Comparison of ENCODE assay signal across 8 mouse cellular contexts in the genomic region with DNA sequence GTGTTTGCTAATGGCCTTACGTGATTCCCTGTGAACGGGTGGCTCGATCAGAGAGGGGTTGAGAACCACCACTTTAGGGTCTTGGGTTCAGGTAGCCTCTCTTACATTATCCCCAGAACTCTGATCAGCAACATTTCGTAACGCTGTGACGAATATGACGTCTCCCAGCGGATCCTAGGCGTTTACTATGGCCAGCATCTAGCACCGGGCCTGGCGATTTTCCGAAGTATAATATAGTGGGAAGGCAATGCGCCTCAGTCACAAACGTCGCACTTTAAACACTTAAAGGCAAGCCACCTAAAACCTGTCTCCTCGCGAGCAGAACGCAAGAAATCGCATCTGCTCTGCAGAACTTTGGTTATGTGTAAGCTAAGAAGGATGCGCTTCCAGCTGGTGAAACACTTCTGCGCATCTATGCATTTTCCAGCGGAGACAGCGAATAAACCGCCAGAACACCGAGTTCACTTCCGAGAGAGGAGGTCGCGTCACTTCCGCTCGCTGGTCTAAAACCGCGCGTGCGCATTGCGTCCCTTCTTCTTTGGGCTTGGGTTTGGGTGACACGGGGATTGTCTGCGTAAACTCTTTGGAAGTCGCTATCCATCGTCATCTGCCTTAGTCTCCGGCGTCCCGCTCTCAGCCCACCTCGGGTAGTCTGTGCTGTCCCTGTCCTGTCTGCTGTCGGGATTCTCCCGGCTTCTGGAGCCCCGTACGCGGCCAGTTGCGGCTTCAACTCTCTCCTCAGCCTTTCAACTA. TPM values are rescaled to one million over a fixed set of nuclear protein-coding genes. Genes with fewer than 3 reads are reported as not detected.
A peak's percentile ranks its signal among the peaks of the same experiment; 100 is the strongest.
DNase-seq lines count a peak whose midpoint lies in the region; ATAC-seq lines count a peak whose summit lies in the region.

No protein-coding gene starts in this region.

- no peaks in the 10 kb centered on the region for H3K36me3 ChIP-seq in erythroblast, embryonic 14.5 days (ENCODE audit: control insufficient read depth)
- H3K36me3 ChIP-seq in liver, embryonic 15.5 days (replicated peaks) = no peaks in the 10 kb centered on the region

- peaks cover 5% of the 10 kb centered on the region; the same call in 1 of the 2 replicates for H3K9me3 ChIP-seq in erythroblast, embryonic 14.5 days (ENCODE audit: control insufficient read depth, low read length)
- no peaks in the 10 kb centered on the region for H3K9me3 ChIP-seq in liver, embryonic 15.5 days (replicated peaks)

- H3K27me3 ChIP-seq in erythroblast, embryonic 14.5 days (ENCODE audit: control insufficient read depth) = no peaks in the 10 kb centered on the region
- no peaks in the 10 kb centered on the region for H3K27me3 ChIP-seq in liver, embryonic 15.5 days

- H3K4me2 ChIP-seq in liver, embryonic 15.5 days = peak overlapping the region; percentile 54

- H3K4me1 ChIP-seq in erythroblast, embryonic 14.5 days (ENCODE audit: control insufficient read depth) = 0 out of 2 replicates have a peak, but pooled peaks cover 3% of the 10 kb centered on the region
- H3K4me1 ChIP-seq in liver, embryonic 15.5 days (replicated peaks) = no peaks in the 10 kb centered on the region; the same call in 1 of the 2 replicates

- H3K27ac ChIP-seq in liver, embryonic 15.5 days (replicated peaks) = no peak overlapping the region

- no peak overlapping the region for H3K9ac ChIP-seq in liver, embryonic 15.5 days

- H3K4me3 ChIP-seq in erythroblast, embryonic 14.5 days (replicated peaks) = peak overlapping the region; percentile 42
- H3K4me3 ChIP-seq in liver, embryonic 15.5 days (replicated peaks) = 0 out of 2 replicates have a peak overlapping the region, but pooled peaks have one; percentile 25

- WGBS in liver, embryonic 15.5 days (ENCODE audit: insufficient replicate concordance) = 40% methylated on average over 49 of the region's 49 CpGs

- peak; percentile 41 for ATAC-seq in CD4-positive, CD25-positive, alpha-beta regulatory T cell, adult 4 months
- ATAC-seq in liver, embryonic 15.5 days (ENCODE audit: insufficient read depth) = no peak
- peak; percentile 73; the same call in 1 of the 2 replicates for ATAC-seq in neutrophil, adult 5-6 weeks (ENCODE audit: extremely low read depth, insufficient number of reproducible peaks, low FRiP score, poor library complexity, severe bottlenecking)
- no peak for ATAC-seq in inflammation-experienced regulatory T-cells, adult 6 months

- DNase-seq in c-Kit-positive CD71-negative TER-119-negative erythroid progenitor cells, embryonic 14.5 days (ENCODE audit: low read depth) = peak; percentile 1
- DNase-seq in heart, postnatal 4 days = peak; percentile 55
- peak; percentile 43 to 75 for DNase-seq in layer of hippocampus, adult 18-20 months (ENCODE audit: low spot score in 2 of 2)

RNA-seq across cellular contexts. Expression of gene Smarcal1, which starts 57.8 kb away (rescaled TPM):
- polyA plus RNA-seq in CD4-positive, CD25-positive, alpha-beta regulatory T cell, adult 4 months (2017; shearing (Covaris generic)) = 10 to 100 TPM; 13.9 to 21.5 TPM
- 0.25 and 0.80 TPM in 2 replicates for polyA plus RNA-seq in erythroblast, embryonic 14.5 days (2012)
- 10 to 100 TPM; 32.3 to 34.7 TPM for total RNA-seq in heart, postnatal 4 days (2021)
- 10 to 100 TPM; 60.7 to 63.0 TPM for total RNA-seq in layer of hippocampus, adult 18-20 months (2021)
- 7.3 and 8.8 TPM in 2 replicates for polyA plus RNA-seq in liver, embryonic 15.5 days (2015; fragmentation: Nextera tagmentation; extraction: Ambion mirVana)
- total RNA-seq in neutrophil, adult 5-6 weeks (2017) = 18.7 and 20.3 TPM in 2 replicates
- 10 to 100 TPM; 10.4 to 15.7 (median 13.7) TPM for polyA plus RNA-seq in inflammation-experienced regulatory T-cells, adult 6 months (2017; shearing (Covaris generic))

RNA-seq across cellular contexts. Expression of gene Ankar, which starts 59.5 kb away (rescaled TPM):
- polyA plus RNA-seq in CD4-positive, CD25-positive, alpha-beta regulatory T cell, adult 4 months (2017; shearing (Covaris generic)) = not detected
- not detected in 2 replicates for polyA plus RNA-seq in erythroblast, embryonic 14.5 days (2012)
- not detected for total RNA-seq in heart, postnatal 4 days (2021)
- total RNA-seq in layer of hippocampus, adult 18-20 months (2021) = not detected
- polyA plus RNA-seq in liver, embryonic 15.5 days (2015; fragmentation: Nextera tagmentation; extraction: Ambion mirVana) = not detected in 2 replicates
- not detected in 2 replicates for total RNA-seq in neutrophil, adult 5-6 weeks (2017)
- under 1 TPM in 1 of 3 experiments, not detected in 2; 0.85 TPM for polyA plus RNA-seq in inflammation-experienced regulatory T-cells, adult 6 months (2017; shearing (Covaris generic))

Comparison
In these comparisons a context has a peak if more than half of its experiments do, and no peak if none do; other contexts are left out.
1. ATAC-seq: peak in CD4-positive, CD25-positive, alpha-beta regulatory T cell, adult 4 months (single experiment) and neutrophil, adult 5-6 weeks (single experiment); none in liver, embryonic 15.5 days (single experiment) and inflammation-experienced regulatory T-cells, adult 6 months (single experiment).
2. DNase-seq: peak in every context shown above with its lines; median percentile 59 in layer of hippocampus, adult 18-20 months; 55 in heart, postnatal 4 days; 1 in c-Kit-positive CD71-negative TER-119-negative erythroid progenitor cells, embryonic 14.5 days.